Mouse (Mus musculus) testis, adult 10 weeks (tissue): ENCODE data around the gene Pde10a. TPM values are rescaled to one million over a fixed set of nuclear protein-coding genes. Genes with fewer than 3 reads are reported as not detected.

ENCODE experiments used
- polyA plus RNA-seq: library from polyadenylated mRNA; stranded (reverse); fragments of 350-450 nt; fragmentation: Illumina TruSeq; extraction: RNeasy Lipid Tissue Mini Kit (QIAGEN cat#74804); gene quantifications from one replicate; pipeline ENCODE4 v1.2.3, GENCODE M21; 2014; ENCODE audit warnings: low read depth, low replicate concordance

The Pde10a gene
- polyA plus RNA-seq: 22.3 TPM

GRCm38 (mm10) chr17:8525225-8525721 is at the start of gene Pde10a:
Gene Pde10a (plus strand): TSS chr17:8525372.

DNA sequence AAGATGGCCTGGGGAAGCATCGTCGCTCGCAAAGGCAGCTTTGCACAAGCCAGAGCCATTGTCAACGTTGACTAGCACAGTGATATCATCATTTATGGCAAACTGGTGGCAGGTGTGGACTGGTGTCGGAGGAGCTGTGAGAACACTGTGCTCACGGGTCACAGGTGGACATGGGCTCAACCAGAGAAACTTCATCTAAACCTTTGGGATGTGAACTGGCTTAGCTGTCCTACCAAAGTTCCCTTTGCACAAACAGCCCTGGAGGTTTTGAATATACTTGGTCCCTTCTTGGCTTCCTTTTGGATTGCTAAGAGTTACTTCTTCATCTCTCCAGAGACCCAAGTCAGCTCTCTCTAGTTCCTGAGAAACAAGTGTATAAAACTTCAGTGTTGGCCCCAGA is 41.7 kb downstream of the Pde10a start, which contains the start of gene Gm17087:
TSS of gene Gm17087 (minus strand) at position 101 of the 400 bp plus-strand sequence.

GRCm38 (mm10) chr17:8988119-8988807 is 463.1 kb downstream of the Pde10a start, which contains the start of gene 1700010I14Rik:
Gene 1700010I14Rik (plus strand): TSS chr17:8988333.

Other genes with a start within 250 kb of the Pde10a start
- gene Mpc1, start 242.5 kb upstream of the Pde10a start, polyA plus RNA-seq: 59.6 TPM
- gene Sft2d1, start 214.3 kb upstream of the Pde10a start, polyA plus RNA-seq: 31.1 TPM
- not detected for gene Prr18, start 187.9 kb upstream of the Pde10a start, polyA plus RNA-seq
- gene T2, start 169.4 kb upstream of the Pde10a start, polyA plus RNA-seq: not detected
- gene T, start 90.9 kb upstream of the Pde10a start, polyA plus RNA-seq: 0.13 TPM
- not detected for gene Gm17087, start 41.6 kb downstream of the Pde10a start, polyA plus RNA-seq